Mouse (Mus musculus) bone marrow, adult 2 months (tissue): ENCODE measurements around the gene Tdg. TPM values are rescaled to one million over a fixed set of nuclear protein-coding genes. Genes with fewer than 3 reads are reported as not detected.
"Not testable (repeated sequence)": the region's sequence is repeated elsewhere in the genome, so short reads cannot be mapped to it uniquely, and the experiment has no call there.

Experiments used
- H3K27ac ChIP-seq: fragments of 200-500 bp; 2 replicates; pipeline ENCODE4 v1.5.1; 2012; ENCODE audit warnings: low read depth, mild to moderate bottlenecking, control low read depth, inconsistent platforms, low read length; ENCODE audit not compliant: control insufficient read depth, poor library complexity, insufficient read depth
- H3K4me1 ChIP-seq: fragments of 200-500 bp; 2 replicates; pipeline ENCODE4 v1.6.1; 2011; ENCODE audit warnings: low read length; ENCODE audit not compliant: control insufficient read depth, insufficient read depth
- H3K4me3 ChIP-seq: fragments of 200-500 bp; replicated peaks from 2 replicates; pipeline ENCODE3; 2011; ENCODE audit warnings: mild to moderate bottlenecking, low read depth, low read length, control low read depth; ENCODE audit not compliant: control insufficient read depth
- CTCF ChIP-seq: fragments of 200-500 bp; IDR thresholded peaks from 2 replicates; pipeline ENCODE4 v1.5.1; 2011; ENCODE audit warnings: low read length, control low read depth; ENCODE audit not compliant: control insufficient read depth, insufficient read depth
- POLR2A ChIP-seq: fragments of 200-500 bp; IDR thresholded peaks from 2 replicates; pipeline ENCODE4 v1.6.1; 2011; ENCODE audit warnings: low read depth, mild to moderate bottlenecking, control low read depth, low read length, borderline replicate concordance; ENCODE audit not compliant: control insufficient read depth
- WGBS: fragments of 180-500 bp; shearing (Covaris S2); methylation state at CpG from one replicate; pipeline ENCODE4 v1.1.7; 2018; 5-methylcytosine and 5-hydroxymethylcytosine counted together
- polyA plus RNA-seq: library from polyadenylated mRNA; stranded (reverse); fragments of >200 nt; gene quantifications from 2 replicates; pipeline ENCODE4 v1.2.4, GENCODE M21; 2011; ENCODE audit warnings: low replicate concordance; ENCODE audit not compliant: missing spikeins, insufficient read depth, insufficient read length

The Tdg gene
- polyA plus RNA-seq: 21.6 and 27.5 TPM in 2 replicates

DNA sequence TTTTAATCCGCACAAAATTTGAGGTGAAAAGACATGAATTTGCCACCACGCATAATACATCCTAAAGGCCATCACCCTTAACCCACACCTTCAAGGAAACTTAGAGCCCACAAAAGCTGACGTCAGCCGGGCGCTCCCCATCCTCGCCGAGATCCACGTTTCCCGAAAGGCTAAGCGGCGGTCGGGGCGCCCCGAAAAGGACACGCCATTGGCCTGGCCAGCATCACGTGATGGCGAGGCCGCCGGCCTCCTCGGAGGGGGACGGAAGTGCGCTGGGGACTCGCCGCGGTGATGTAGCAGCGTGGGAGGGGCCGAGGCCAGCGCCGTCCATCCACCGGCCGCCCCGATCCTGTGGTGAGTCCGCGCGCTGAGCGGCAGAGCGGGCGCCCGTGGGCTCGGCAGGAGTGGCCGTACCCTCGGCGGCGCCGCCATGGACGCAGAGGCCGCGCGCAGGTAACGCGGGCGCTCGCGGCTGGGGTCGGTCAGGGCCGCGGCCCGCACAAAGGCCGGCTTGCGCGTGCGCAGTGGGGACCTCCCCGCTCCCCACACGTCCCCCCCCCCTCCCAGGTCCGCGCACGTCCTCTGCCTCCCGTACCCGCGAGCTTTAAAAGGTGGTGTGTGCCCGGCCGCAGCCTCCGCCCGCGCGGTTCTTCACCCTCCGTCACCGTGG lies at the start of gene Tdg:
TSS of gene Tdg (plus strand) at position 243 of the 670 bp plus-strand sequence.
- TF ChIP-seq POLR2A: peak; percentile 53; the same call in 1 of the 2 replicates
- WGBS: under 1% methylated on average over 77 of the region's 78 CpGs

DNA sequence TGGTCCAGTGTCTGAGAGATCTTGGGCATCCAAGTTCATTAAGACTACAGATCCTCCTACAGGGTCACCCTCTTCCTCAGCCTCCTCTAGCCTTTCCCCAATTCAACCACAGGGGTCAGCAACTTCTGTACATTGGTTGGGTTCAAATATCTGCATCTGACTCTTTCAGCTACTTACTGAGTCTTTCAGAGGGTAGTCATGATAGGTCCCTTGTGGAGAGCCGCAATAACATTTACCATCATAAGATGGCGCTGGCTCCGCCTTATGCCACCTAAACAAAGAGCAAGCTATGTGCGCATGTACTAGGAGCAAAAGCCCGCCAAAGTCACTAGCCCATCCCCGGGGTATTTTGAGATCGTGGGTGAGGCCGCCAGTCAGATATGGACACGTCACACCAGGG lies 40.0 kb upstream of the Tdg start:
- WGBS: 83% methylated on average over 9 of the region's 9 CpGs
- not testable (repeated sequence) for H3K4me1 ChIP-seq, H3K4me3 ChIP-seq, H3K27ac ChIP-seq

More for the DNA sequence above, at the start of gene Tdg:
- Histone ChIP-seq H3K4me3 (peak within 1 kb of the TSS; percentile 99), H3K27ac (peak within 1 kb of the TSS; percentile 92)
- not testable (repeated sequence) for H3K4me1 ChIP-seq

- 69% methylated on average over 4 of the region's 4 CpGs for WGBS
- H3K4me1 ChIP-seq, H3K27ac ChIP-seq, H3K4me3 ChIP-seq: not testable (repeated sequence)
Observed at GRCm38 (mm10) chr10:82594421-82594820, 35.2 kb upstream of the Tdg start.

- Histone ChIP-seq H3K4me3 (peak overlapping the region; percentile 63), H3K27ac (no peak overlapping the region; the same call in 1 of the 2 replicates), H3K4me1 (no peaks in the 10 kb centered on the region)
- 4% methylated on average over 9 of the region's 9 CpGs for WGBS
- TF ChIP-seq CTCF (no peak), POLR2A (no peak)
Observed at GRCm38 (mm10) chr10:82622235-82622634, 7.4 kb upstream of the Tdg start.

GRCm38 (mm10) chr10:82622671-82623552 lies 6.7 kb upstream of the Tdg start, which contains the start of gene 1190007I07Rik:
Gene 1190007I07Rik, minus strand, starts transcription at chr10:82623228.
- under 1% methylated on average over 61 of the region's 61 CpGs for WGBS
- peak within 1 kb of the TSS; percentile 74 for H3K27ac ChIP-seq
- H3K4me3 ChIP-seq: peak within 1 kb of the TSS; percentile 97
- no peaks in the 10 kb centered on the region for H3K4me1 ChIP-seq
- TF ChIP-seq POLR2A (peak; percentile 45; the same call in 1 of the 2 replicates), CTCF (no peak)

GRCm38 (mm10) chr10:82623553-82623932 lies 6.1 kb upstream of the Tdg start:
- H3K4me1 ChIP-seq, H3K27ac ChIP-seq, H3K4me3 ChIP-seq: not testable (repeated sequence)
- 16% methylated on average over 2 of the region's 2 CpGs for WGBS

- H3K4me3 ChIP-seq: peak overlapping the region; percentile 58
- no peak for TF ChIP-seq POLR2A
- no peak for TF ChIP-seq CTCF
- peaks cover 1% of the 10 kb centered on the region; the same call in 1 of the 2 replicates for H3K4me1 ChIP-seq
- peak overlapping the region; percentile 88 for H3K27ac ChIP-seq
- 9% methylated on average over 11 of the region's 11 CpGs for WGBS
Observed at GRCm38 (mm10) chr10:82629111-82629585, 480 bp upstream of the Tdg start.

GRCm38 (mm10) chr10:82630497-82630896 lies 869 bp downstream of the Tdg start:
- Histone ChIP-seq H3K27ac (no peak overlapping the region), H3K4me3 (peak overlapping the region; percentile 99), H3K4me1 (peaks cover 1% of the 10 kb centered on the region; the same call in 1 of the 2 replicates)
- TF ChIP-seq POLR2A (no peak), CTCF (no peak)
- 30% methylated on average over 7 of the region's 7 CpGs for WGBS

GRCm38 (mm10) chr10:82631133-82631532 lies 1.5 kb downstream of the Tdg start:
- no peak overlapping the region for H3K27ac ChIP-seq
- TF ChIP-seq POLR2A (no peak), CTCF (no peak)
- WGBS: 81% methylated on average over 7 of the region's 7 CpGs
- no peak overlapping the region for H3K4me3 ChIP-seq
- peaks cover 1% of the 10 kb centered on the region; the same call in 1 of the 2 replicates for H3K4me1 ChIP-seq
